Mouse (Mus musculus) spleen, embryonic (tissue): Measurements from ENCODE around the gene Rhbdd1.

Experiments
- CTCF ChIA-PET: fragments of 350-600 bp; sonication (Branson Sonifier 250); formaldehyde crosslinking; loops from one replicate; lab custom pipeline; 2022; lab: Charles Lee

Rhbdd1 gene

DNA sequence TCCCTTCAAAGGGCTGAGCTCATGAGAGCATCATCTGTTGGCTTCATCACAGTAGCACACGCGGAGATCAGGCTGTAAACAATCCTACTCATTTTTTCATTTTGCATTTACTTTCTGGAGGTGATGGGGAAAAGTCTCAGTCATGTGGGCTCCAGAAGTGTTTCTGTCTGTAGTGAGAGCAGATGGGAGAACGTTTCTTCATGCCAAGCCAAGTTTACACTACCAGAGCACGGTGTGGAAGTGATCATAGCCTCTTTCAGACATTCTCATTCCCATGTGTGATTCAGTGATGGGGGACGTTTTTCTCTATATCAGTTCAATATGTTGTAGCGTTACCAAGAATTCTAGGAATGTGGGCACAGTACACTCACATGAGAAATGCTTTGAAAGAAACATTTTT lies 45.9 kb downstream of the Rhbdd1 start:
- CTCF ChIA-PET, result no interaction called here

DNA sequence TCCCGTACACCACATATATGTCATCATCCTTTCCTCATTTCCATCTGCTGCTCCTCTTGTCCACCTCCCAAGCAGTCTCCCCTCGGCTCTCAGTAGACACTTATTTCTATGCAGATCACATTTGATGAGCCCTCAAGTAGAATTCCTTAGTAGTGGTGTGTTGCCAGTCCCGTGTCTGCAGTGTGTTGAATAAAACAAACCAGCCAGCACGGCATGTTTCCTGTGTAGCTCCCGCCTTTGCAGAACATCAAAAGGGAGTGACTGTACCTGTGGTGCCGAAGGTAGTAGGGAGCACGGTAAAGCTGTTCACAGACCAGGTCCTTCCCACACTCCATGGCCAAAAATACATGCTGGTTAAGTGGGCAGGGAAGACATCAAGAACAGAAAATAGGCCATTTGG lies 47.8 kb downstream of the Rhbdd1 start:
- CTCF ChIA-PET, result no interaction called here

DNA sequence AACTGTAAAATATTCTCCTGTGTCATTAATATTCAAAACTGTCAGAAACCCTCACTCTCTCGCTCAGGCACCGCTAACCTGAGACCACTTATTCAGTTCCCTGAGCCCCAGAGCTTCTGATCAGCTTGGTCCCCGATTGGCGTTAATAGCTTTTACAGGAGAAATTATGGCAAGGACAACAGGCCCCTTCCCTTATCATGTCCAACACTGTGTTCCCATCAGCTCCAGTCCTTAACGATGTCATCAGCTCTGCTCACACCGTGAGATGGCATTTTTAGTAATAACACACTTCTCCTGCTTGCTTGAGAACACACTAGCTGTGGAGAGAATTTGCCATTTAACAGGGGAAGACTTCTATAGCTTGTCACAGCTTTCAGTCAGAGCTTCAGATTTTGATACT lies 48.2 kb downstream of the Rhbdd1 start:
- CTCF ChIA-PET, result no interaction called here

DNA sequence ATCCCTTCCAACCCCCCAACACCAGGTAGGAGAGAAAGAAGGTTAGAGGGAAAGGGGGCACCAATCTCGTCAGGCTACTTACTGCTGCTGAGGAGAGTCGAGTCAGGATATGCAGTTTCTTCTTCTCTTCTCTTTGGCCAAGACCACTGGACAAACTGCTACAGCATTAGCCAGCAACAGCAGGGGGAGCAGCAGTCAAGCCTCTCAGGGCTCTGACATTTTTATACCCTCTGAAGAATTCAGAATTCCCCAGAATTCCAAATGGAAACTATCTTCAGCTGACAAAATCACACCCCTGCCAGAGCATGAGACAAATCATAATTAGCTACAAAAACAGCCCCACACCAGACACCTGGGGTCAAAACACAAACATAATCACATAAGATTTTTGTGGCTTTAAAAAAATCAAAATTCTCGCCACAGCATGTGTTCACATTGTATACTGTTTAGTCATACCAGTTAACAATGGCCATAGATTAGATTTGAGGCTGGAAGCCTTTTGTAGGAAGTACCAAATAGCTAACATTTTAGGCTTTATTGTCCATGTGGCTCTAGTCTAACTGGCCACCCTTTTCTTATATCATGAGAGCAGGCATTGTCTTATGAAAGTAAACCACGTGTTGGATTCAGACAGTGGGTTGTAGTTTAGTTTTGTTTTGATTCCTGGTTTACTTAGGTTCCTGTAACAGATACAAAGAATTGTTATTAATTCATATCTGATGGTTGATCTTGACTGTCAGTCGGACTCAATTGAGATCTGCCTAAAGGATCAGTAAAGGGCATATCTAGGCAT lies 55.6 kb downstream of the Rhbdd1 start:
- CTCF ChIA-PET, result no interaction called here

DNA sequence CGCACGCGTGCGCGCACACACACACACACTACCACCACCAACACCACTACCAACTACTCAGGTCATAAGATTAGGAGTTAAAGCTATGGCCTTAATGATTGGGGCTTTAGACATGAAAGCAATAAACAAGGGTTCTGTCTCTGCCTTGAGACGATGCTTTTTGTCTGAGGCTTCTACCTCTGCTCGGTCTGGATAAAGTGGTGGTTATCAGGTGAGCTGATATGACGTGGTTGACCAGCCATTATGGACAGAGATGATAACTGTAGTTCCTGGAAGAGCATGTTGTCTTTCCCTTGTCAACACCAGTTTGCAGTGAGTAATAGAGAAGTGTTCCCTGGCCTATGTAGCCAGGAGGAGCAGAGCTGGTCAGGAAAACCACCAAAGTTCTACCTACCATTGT lies 57.7 kb downstream of the Rhbdd1 start:
- CTCF ChIA-PET, result interaction anchor here (0.6 kb wide), 1 partner anchor 1265 kb away, joined by 3 read pairs; no protein-coding TSS in a partner anchor

DNA sequence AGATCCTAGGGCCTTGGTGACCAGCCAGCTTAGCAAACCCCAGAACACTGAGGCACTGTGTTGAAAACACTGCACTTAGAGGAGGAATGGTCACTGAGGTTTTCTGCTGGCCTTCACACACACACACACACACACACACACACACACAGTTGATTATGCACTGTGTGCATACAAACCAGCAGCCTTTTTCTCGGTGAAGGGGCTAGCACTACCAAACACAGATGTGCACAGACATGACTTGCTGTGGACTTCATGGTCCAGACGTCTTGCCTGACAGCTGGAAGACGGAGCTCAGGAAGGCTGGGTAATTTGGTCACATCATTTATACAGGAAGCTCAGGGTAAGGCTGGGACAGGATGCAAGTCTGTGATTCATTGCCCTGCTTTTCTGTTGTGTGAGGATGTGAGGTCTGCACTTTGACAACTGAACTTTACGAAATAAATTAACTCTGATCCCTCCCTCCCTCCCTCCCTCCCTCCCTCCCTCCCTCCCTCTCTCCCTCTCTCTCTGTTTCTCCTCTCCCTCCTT lies 58.6 kb downstream of the Rhbdd1 start:
- CTCF ChIA-PET, result no interaction called here

DNA sequence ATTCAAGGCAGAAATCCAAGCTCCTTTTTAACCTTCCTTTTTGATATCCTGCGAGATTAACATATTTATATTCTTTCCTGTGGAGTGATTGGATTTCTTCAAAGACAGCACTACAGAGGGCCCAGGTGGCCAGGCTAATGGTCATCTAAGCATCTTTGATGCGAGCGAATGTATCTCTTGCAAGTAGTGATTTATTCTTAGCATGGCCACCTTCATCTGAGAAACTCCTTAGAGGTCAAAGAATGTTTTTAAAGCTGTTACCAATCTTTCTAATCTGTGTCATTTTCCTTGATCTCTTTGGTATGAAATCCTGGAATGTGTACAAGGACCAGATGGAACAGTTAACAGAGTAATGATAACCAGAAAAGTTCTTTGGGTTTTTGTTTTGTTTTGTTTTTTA lies 59.2 kb downstream of the Rhbdd1 start:
- CTCF ChIA-PET, result no interaction called here

DNA sequence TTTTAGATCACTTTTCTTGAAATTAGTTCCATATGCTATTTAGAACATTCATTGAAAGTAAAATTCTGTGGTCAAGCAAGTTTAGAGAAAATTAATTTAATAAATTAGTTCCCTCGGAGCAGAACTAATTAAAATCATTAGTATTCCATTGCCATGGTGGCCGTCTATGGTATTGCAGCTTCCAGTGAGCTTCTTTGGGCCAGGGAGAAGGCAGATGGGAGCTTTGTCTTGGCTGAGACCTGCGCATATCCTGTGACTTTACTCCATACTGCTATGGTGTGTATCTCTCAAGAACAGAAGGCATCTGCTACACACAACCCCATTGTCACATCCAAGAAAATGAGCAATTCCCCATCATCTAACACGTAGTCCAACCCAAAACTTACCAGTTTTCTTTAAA lies 65.7 kb downstream of the Rhbdd1 start:
- CTCF ChIA-PET, result no interaction called here

DNA sequence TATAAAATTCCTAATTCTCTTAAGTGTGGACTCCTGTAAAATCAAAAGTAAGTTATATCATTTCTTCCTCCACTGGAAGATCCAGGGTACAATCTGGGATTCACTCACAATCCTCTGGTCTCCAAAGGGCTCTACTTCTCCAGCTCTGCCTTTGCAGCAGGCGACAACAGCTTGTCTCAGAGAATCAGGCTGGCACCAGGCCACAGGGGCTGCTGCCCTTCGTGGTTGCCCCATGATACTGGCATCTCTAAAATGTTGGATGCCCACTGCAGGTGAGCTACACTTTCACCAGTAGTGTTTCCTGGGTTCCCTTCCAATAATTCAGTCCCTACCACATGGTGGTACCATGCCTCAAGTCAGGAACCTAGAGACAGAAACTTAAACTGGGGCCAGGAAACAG lies 67.9 kb downstream of the Rhbdd1 start:
- CTCF ChIA-PET, result no interaction called here

DNA sequence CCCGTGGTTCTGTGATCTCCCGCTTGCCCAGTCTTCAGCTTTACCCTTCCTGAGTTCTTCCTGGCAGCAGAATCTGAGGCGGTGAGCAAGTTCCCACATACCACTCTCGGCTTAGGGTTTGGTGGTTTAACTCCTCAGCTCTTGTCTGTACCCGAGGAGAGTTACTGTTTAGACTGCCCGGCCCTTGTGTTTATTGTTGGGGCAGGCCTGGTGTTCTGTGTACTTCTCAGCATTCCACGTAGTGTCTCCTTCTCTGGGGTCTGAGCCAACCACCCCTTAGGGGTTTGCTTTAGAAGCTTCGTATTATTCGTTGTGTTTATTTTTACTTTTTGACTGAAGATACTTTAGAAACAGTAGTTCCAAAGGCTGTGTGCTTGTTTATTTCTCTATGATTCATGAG lies 68.8 kb downstream of the Rhbdd1 start:
- CTCF ChIA-PET, result no interaction called here

DNA sequence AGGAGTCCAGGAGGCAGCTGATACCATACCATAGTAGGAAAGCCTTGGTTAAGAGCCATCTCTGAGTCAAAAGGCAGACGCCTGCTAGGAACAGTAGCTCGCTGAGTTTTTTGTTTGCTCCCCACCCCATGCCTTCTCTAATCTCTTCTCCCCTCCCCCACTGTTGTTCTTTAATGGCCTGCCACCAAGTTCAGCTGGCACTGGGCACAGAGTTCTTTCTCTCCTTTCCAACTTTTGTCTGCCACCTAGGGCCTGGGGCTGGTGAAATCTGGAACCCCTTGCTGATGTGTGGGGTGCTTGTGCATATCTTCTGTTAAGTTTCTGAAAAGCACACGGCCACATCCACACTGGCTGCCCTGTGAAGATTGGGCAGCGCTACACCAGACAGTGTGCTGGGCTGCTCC lies 69.6 kb downstream of the Rhbdd1 start:
- CTCF ChIA-PET, result no interaction called here

DNA sequence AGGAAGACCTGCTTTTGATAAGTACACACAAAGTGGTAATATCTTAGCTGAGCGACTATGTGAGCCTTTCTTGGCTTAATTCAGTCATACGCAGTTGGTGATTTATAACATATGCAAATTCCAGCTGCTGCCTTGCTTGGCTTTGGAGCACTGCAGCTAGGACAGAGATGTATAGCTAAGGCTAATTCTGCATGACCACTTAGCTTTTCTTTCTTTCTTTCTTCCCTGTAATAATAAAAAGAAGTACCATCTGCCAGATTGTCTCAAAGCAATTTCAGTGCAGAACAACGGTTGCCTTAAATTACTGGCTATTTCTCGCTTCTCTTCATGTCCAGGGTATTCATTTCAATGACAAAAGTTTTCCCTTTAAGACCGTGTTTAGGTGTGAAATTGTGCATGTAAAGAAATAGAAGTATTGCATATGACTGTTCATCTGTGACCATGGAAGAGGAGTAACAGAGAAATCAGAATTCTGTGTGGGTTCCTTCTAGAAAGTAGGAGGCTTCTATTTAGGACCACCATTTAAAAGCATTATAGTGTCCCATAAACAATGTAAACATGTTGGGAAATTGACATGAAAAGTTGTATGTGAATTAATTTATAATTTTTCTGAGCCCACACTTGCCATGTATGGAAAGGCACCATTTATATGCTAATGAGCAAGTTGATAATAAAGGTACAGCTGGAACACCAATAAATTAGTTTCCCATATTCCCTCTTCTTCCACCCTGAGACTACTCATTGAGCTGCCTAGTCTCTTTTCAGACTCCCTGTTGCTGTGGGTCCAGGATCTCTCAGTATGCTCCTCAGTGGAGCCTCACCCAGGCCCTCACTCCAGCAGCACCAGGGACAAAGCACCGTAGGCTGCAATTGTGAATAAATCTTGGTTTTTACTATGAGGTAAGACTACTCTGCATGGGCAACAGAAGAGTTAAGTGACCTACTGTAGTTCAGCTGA lies 70.8 kb downstream of the Rhbdd1 start:
- CTCF ChIA-PET, result no interaction called here

DNA sequence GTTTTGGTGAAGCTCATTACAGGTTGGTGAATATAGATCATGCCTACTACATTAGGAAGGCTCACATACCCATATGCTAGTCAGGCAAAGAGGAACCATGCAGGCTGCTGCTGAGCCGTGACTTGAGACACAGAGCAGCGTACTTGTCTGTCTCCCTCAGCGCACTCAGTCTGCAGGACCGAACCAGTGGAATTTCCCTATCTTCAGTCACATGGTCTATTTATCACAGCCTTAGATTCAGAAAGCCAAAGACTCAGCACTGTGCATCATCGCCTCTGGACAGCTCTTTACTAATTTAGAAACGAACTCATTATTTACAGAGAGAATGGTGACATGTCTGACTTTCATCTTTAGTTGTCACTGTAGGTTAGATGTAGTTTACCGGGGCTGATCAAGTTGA lies 73.1 kb downstream of the Rhbdd1 start:
- CTCF ChIA-PET, result no interaction called here

DNA sequence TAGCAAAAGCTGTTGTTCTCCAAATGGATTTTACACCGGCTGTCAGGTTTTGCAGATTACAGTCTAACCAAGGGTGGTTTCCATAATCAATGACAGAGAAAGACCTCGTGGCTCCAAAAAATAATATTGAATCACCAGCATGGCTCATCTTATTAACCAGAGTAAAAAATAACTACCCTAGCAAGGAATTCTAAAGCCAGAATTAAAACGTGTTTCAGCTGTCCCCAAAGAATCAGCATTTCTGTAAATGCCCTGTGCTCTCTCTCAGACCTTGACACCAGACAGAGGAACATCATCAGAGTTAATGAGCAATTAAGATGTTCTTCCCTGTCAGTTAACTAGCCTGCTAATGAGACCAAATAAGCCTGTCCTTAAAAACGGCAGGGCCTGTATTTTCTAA lies 79.1 kb downstream of the Rhbdd1 start:
- CTCF ChIA-PET, result no interaction called here

DNA sequence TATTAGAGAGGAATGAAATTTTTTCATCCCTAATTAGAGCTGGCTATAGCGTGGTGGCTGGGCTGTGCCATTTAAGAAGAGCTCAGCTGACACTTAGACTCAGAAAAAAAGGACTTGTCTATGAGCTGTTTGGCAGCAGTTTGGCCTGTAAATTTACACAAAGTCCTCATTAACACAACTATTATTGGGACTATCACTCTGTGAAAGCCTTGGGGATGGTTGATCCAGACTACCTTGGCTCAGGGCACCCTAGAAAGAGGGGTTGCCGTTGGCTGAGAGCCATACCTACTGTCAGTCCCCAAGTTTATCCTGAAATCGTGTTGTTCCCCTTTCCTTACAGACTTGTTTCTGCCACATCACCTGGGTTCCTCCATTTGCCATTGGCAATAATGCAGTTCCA lies 91.5 kb downstream of the Rhbdd1 start:
- CTCF ChIA-PET, result no interaction called here

DNA sequence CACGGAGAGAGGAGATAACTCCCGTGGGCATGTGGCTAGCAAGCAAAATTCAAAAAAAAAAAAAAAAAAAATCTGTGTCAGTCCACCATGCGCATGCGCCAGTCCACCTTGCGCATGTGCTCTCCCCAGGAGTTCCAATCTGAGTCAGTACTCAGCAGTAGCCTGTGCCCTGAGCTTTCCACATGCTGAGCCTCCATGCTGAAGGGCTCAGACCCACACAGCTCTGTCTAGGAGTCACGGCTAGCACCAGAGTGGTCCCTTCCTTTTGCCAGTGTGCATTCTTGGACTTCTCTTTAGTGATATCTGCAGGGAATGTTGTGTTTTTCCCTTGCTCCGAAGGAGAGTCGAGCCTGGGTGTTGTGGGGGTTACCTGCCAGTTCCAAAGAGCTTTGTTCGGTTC lies 93.0 kb downstream of the Rhbdd1 start:
- CTCF ChIA-PET, result no interaction called here

DNA sequence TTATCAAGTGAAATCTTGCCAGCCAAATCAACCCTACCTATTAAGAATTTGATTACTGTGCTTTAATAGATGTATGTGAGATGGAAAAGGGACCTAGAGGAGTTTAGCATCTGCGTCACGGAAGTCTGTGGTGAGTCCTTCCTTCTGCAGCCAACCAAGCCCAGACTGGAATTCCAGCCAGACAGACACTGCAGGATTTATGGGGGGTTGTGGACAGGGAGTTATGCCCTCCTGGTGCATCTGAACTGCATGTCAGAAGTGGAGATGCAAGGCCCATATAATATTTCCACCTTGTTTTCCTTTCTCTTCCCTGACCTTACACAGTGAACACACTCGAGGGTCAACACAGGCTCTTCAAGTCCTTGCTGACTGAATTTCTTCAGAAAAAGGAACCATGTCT lies 94.3 kb downstream of the Rhbdd1 start:
- CTCF ChIA-PET, result no interaction called here

DNA sequence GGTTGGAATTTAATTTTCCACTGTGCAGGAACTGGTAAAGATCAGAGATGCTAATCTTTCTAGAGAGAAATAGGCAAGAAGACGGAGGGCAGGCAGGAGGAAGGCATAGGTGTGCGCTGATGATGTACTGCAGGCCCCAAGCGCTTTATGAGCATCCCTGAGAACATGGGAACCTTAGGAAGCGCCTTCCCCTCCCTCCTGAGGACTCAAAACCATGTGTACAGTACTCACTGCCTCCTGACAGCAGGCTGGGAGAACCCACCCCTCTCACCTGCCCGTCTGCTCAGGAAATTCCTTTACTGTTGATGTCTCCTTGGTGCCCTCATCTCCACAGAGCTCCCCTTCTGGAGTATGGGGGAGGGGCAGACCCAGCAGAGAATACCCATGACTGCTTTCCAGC lies 95.3 kb downstream of the Rhbdd1 start:
- CTCF ChIA-PET, result no interaction called here

DNA sequence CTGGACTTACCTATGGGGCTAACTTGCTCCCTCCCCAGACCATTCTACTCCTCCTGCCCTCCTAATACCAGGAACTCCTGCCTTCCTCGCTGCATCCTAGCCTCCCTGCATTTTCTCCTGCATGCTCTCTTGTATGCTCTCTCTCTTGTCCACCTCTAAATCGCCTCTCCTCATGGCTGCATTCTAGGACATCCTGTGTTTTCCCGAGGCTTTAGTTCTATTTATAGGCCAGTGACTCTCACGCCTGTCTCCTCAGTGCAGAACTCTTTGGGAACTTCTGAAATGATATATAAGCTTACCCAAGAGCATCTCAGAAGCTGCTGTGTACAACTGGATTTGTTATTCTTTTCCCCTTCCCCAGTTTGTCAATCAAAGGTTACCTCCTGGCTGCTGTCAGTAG lies 95.8 kb downstream of the Rhbdd1 start:
- CTCF ChIA-PET, result no interaction called here

DNA sequence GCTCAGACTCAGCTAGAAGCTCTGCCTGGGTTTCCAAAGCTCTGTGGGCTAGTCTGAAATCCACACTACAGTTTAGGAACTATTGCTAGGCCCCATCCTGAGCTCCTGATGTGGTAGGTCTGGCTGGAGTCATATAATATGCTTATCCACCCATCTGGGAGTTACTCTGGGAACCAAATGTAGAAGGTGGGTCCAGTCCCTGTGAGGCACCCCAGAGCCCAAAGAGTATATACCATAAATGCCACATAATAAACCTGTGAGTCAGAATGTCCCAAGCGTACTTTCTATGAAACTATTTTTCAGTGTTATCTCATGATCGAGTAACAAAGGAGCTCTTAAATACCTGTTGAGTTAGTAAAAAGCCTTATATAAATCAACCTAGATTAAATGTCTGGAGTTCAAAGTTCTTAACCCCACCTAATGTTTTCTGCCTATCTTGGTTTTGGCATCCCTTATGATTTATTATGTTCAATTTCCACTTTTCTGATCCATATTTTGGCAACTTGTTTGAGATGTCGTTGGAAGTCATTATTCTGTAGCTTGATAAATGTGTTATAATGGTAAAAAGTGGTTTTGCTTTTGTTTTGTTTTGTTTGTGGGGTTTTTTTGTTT lies 98.3 kb downstream of the Rhbdd1 start:
- CTCF ChIA-PET, result no interaction called here

DNA sequence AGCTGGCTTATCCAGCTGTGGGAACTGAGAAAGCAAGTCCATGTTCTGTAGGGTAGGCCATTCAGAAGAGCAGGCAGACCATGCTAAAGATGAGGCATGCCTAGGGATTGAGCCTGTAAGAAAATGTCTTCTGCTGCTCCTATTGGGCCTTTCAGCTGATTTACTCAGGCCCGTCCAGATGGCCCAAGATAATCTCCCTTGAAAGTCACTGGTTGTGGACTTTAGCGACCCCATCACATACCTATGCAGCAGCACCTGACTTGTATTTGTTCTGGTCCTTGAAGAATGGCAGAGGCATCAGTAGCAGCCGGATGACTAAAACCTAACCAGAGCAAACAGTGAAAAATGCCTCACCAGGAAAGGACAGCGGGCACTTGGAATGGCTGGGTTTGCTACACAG lies 99.4 kb downstream of the Rhbdd1 start:
- CTCF ChIA-PET, result no interaction called here

DNA sequence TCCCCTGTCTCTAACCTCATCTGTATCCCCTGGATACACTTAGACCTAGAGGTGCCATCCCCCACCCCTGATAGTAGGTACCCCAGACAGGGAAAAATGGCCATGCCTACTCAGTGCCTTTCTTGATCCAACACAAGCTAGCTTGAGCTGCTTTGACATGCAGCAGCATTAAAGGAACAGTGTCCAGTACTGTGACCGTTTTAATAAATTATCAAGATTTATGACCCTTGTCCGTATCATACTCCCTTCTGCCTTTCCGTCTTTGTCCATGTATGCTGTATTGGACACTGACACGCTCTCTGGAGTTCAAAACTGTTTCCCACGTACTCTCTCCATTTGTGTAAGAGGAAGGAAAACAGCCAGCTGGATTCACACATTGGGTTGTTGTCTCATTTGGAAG lies 111.5 kb downstream of the Rhbdd1 start:
- CTCF ChIA-PET, result no interaction called here
